Mouse (Mus musculus): ENCODE results near the gene Atp5g2. TPM values are rescaled to one million over a fixed set of nuclear protein-coding genes. Genes with fewer than 3 reads are reported as not detected.

Gene Atp5g2
- polyA plus RNA-seq, 1 experiment from 2014 or later: 59.1 TPM

GRCm38 (mm10) chr15:102692991-102693411, 20.8 kb upstream of the Atp5g2 start:
- Histone ChIP-seq H3K4me2 (replicated peaks) (peak overlapping the region; percentile 68), H3K27me3 (peaks cover 69% of the 10 kb centered on the region), H3K9me3 (no peaks in the 10 kb centered on the region), H3K9ac (replicated peaks) (peak overlapping the region; percentile 64), H3K4me1 (replicated peaks) (peaks cover 30% of the 10 kb centered on the region), H3K36me3 (no peaks in the 10 kb centered on the region), H3K27ac (peak overlapping the region; percentile 70), H3K4me3 (replicated peaks) (peak overlapping the region; percentile 43)
- under 1% methylated on average over 32 of the region's 32 CpGs for WGBS
- peak; percentile 88 for ATAC-seq

GRCm38 (mm10) chr15:102692321-102692804, 20.2 kb upstream of the Atp5g2 start:
- Histone ChIP-seq H3K36me3 (no peaks in the 10 kb centered on the region), H3K4me1 (replicated peaks) (peaks cover 30% of the 10 kb centered on the region), H3K27ac (peak overlapping the region; percentile 70), H3K27me3 (peaks cover 64% of the 10 kb centered on the region), H3K4me2 (replicated peaks) (peak overlapping the region; percentile 68), H3K4me3 (replicated peaks) (peak overlapping the region; percentile 43), H3K9me3 (no peaks in the 10 kb centered on the region), H3K9ac (replicated peaks) (peak overlapping the region; percentile 64)
- peak; percentile 62 for ATAC-seq
- under 1% methylated on average over 26 of the region's 26 CpGs for WGBS

DNA sequence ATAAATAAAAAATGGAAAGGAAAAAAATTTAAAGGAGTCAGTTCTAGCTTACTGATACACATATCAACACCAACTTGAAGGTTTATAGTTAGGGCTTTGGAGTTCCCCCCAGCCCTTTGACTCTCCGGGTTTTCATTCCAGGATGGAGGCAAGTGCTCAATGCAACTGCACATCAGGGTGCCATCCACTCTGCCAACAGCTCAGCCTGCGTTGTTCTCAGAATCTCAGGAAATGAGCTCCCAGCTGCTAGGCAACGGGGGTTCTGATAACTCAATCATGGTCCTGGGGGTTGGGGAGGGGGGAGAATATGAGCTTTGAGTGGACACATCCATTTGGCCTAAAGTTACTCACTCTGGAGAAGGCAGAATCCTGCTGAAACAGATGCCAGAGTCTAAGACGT, 13.6 kb upstream of the Atp5g2 start:
- no peaks in the 10 kb centered on the region for H3K9me3 ChIP-seq
- 0 out of 2 replicates have a peak, but pooled peaks have one; percentile 48 for ATAC-seq
- H3K4me2 ChIP-seq (replicated peaks): no peak overlapping the region
- peaks cover 20% of the 10 kb centered on the region for H3K27me3 ChIP-seq
- no peaks in the 10 kb centered on the region for H3K36me3 ChIP-seq
- peaks cover 16% of the 10 kb centered on the region for H3K4me1 ChIP-seq (replicated peaks)
- no peak overlapping the region for H3K27ac ChIP-seq
- no peak overlapping the region for H3K9ac ChIP-seq (replicated peaks)
- H3K4me3 ChIP-seq (replicated peaks): no peak overlapping the region
- WGBS: 7% methylated on average over 4 of the region's 4 CpGs

- Histone ChIP-seq H3K4me2 (replicated peaks) (no peak overlapping the region), H3K9ac (replicated peaks) (no peak overlapping the region), H3K36me3 (no peaks in the 10 kb centered on the region), H3K27ac (no peak overlapping the region), H3K4me3 (replicated peaks) (no peak overlapping the region), H3K27me3 (peaks cover 9% of the 10 kb centered on the region; the same call in 1 of the 2 replicates), H3K4me1 (replicated peaks) (peaks cover 16% of the 10 kb centered on the region), H3K9me3 (no peaks in the 10 kb centered on the region)
- no peak for ATAC-seq
- 17% methylated on average over 1 of the region's 1 CpGs for WGBS
Measured at GRCm38 (mm10) chr15:102683670-102684069, 11.5 kb upstream of the Atp5g2 start.

- Histone ChIP-seq H3K4me3 (replicated peaks) (no peak overlapping the region), H3K27me3 (no peaks in the 10 kb centered on the region), H3K4me2 (replicated peaks) (no peak overlapping the region), H3K9me3 (no peaks in the 10 kb centered on the region), H3K36me3 (no peaks in the 10 kb centered on the region), H3K27ac (no peak overlapping the region), H3K9ac (replicated peaks) (no peak overlapping the region), H3K4me1 (replicated peaks) (peaks cover 28% of the 10 kb centered on the region)
- WGBS: 92% methylated on average over 2 of the region's 2 CpGs
- no peak for ATAC-seq
Measured at GRCm38 (mm10) chr15:102676345-102676744, 4.2 kb upstream of the Atp5g2 start.

- Histone ChIP-seq H3K4me2 (replicated peaks) (peak overlapping the region; percentile 78), H3K9ac (replicated peaks) (0 out of 2 replicates have a peak overlapping the region, but pooled peaks have one; percentile 19), H3K4me3 (replicated peaks) (peak overlapping the region; percentile 28), H3K9me3 (no peaks in the 10 kb centered on the region), H3K27ac (peak overlapping the region; percentile 99), H3K36me3 (no peaks in the 10 kb centered on the region), H3K27me3 (no peaks in the 10 kb centered on the region), H3K4me1 (replicated peaks) (peaks cover 47% of the 10 kb centered on the region)
- 2% methylated on average over 10 of the region's 10 CpGs for WGBS
- peak; percentile 55 for ATAC-seq
Measured at GRCm38 (mm10) chr15:102673548-102673947, 1.4 kb upstream of the Atp5g2 start.

DNA sequence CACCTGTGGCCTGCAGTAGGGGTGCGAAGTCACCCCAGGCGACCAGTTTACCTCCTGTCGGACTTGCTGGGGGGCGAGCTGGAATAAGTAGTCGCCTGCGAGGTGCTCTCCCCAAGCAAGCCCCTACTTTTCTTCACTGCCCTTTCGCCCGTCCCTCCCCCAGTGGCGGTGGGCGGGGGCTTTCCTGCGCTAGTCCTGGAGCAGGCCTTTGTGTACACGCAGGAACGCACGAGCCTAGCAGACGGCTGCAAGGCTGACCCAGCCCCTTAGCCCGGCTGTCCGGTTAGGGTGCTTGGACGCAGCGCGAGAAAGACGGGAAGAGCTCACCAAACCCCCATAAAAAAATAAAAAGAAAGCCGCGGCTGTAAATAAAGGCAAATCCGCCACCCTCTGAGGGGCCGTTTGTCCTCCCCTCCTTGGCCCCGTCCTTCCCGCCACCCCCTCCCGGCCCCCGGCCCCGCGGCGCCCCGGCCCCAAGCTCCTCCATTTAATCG, 384 bp downstream of the Atp5g2 start:
- Histone ChIP-seq H3K4me3 (replicated peaks) (peak overlapping the region; percentile 52), H3K27me3 (no peaks in the 10 kb centered on the region), H3K9ac (replicated peaks) (peak overlapping the region; percentile 84), H3K9me3 (no peaks in the 10 kb centered on the region), H3K4me2 (replicated peaks) (peak overlapping the region; percentile 78), H3K27ac (peak overlapping the region; percentile 99), H3K36me3 (peaks cover 14% of the 10 kb centered on the region; the same call in 1 of the 2 replicates), H3K4me1 (replicated peaks) (peaks cover 47% of the 10 kb centered on the region)
- WGBS: under 1% methylated on average over 34 of the region's 34 CpGs
- ATAC-seq: peak; percentile 65

- Histone ChIP-seq H3K27me3 (no peaks in the 10 kb centered on the region), H3K27ac (peak overlapping the region; percentile 99), H3K4me3 (replicated peaks) (peak overlapping the region; percentile 55), H3K36me3 (peaks cover 20% of the 10 kb centered on the region; the same call in 1 of the 2 replicates), H3K9me3 (no peaks in the 10 kb centered on the region), H3K4me1 (replicated peaks) (peaks cover 47% of the 10 kb centered on the region), H3K9ac (replicated peaks) (peak overlapping the region; percentile 84), H3K4me2 (replicated peaks) (peak overlapping the region; percentile 78)
- under 1% methylated on average over 53 of the region's 53 CpGs for WGBS
- peak; percentile 91 for ATAC-seq
Measured at GRCm38 (mm10) chr15:102670767-102671575, 1.2 kb downstream of the Atp5g2 start.

DNA sequence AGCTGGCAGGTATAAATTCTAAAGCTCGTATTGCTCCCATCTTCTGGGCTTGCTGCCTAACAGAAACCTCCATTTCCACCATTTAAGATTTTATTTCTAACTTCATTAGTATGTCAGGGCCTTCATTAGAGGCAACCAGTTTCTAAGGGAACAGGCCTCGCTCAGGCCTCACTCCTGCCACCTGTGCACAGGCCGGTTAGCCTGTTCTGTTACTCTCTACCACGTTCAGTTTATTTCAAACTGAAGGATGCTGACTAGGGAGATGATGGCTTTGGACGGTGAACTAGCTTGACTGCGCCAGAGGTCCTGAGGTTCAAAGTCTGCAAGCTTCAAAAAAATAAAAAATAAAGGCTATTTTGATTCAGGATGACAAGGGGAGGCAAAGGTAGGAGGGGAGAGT, 1.9 kb downstream of the Atp5g2 start:
- Histone ChIP-seq H3K27me3 (no peaks in the 10 kb centered on the region), H3K36me3 (peaks cover 27% of the 10 kb centered on the region), H3K9me3 (no peaks in the 10 kb centered on the region), H3K9ac (replicated peaks) (peak overlapping the region; percentile 83), H3K4me2 (replicated peaks) (peak overlapping the region; percentile 69), H3K4me3 (replicated peaks) (peak overlapping the region; percentile 55), H3K4me1 (replicated peaks) (peaks cover 47% of the 10 kb centered on the region), H3K27ac (peak overlapping the region; percentile 99)
- WGBS: 10% methylated on average over 6 of the region's 6 CpGs
- ATAC-seq: no peak; the same call in 1 of the 2 replicates

GRCm38 (mm10) chr15:102669571-102669970, 2.6 kb downstream of the Atp5g2 start:
- WGBS: 90% methylated on average over 8 of the region's 8 CpGs
- Histone ChIP-seq H3K27ac (no peak overlapping the region), H3K4me1 (replicated peaks) (peaks cover 47% of the 10 kb centered on the region), H3K4me3 (replicated peaks) (0 out of 2 replicates have a peak overlapping the region, but pooled peaks have one; percentile 2), H3K27me3 (no peaks in the 10 kb centered on the region), H3K9me3 (no peaks in the 10 kb centered on the region), H3K9ac (replicated peaks) (0 out of 2 replicates have a peak overlapping the region, but pooled peaks have one; percentile 36), H3K36me3 (peaks cover 34% of the 10 kb centered on the region), H3K4me2 (replicated peaks) (peak overlapping the region; percentile 69)
- ATAC-seq: no peak

DNA sequence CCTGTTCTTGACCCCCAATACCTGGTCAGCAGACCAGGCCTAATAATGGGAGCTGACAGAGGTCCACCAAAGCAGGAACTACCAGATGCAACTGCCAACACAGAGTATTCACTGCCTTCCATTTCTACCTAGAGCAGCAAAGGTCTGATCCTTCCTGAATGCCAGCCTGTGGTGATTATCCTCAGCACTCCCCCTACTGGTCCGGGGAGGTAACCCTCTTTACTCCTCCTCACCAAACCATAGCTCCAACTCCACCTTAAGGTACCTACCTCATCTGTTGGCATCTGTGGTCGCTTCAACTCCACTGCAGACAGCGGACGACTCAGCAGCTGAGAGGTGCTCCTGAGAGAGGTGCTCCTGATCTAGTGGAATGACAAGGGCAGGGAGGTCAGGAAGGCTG, 6.7 kb downstream of the Atp5g2 start:
- Histone ChIP-seq H3K36me3 (peaks cover 69% of the 10 kb centered on the region), H3K9ac (replicated peaks) (no peak overlapping the region), H3K4me2 (replicated peaks) (no peak overlapping the region), H3K27me3 (no peaks in the 10 kb centered on the region), H3K4me1 (replicated peaks) (peaks cover 18% of the 10 kb centered on the region), H3K9me3 (no peaks in the 10 kb centered on the region), H3K4me3 (replicated peaks) (no peak overlapping the region), H3K27ac (no peak overlapping the region)
- 0 out of 2 replicates have a peak, but pooled peaks have one; percentile 15 for ATAC-seq
- 61% methylated on average over 4 of the region's 4 CpGs for WGBS

GRCm38 (mm10) chr15:102663825-102664224, 8.3 kb downstream of the Atp5g2 start:
- no peak overlapping the region for H3K9ac ChIP-seq (replicated peaks)
- H3K27me3 ChIP-seq: no peaks in the 10 kb centered on the region
- no peaks in the 10 kb centered on the region for H3K9me3 ChIP-seq
- no peak for ATAC-seq
- H3K4me1 ChIP-seq (replicated peaks): peaks cover 2% of the 10 kb centered on the region; the same call in 1 of the 2 replicates
- no peak overlapping the region for H3K4me3 ChIP-seq (replicated peaks)
- 87% methylated on average over 8 of the region's 8 CpGs for WGBS
- peaks cover 74% of the 10 kb centered on the region for H3K36me3 ChIP-seq
- H3K4me2 ChIP-seq (replicated peaks): no peak overlapping the region
- H3K27ac ChIP-seq: no peak overlapping the region
